Mouse (Mus musculus): ENCODE results near the gene Krt20.

DNA sequence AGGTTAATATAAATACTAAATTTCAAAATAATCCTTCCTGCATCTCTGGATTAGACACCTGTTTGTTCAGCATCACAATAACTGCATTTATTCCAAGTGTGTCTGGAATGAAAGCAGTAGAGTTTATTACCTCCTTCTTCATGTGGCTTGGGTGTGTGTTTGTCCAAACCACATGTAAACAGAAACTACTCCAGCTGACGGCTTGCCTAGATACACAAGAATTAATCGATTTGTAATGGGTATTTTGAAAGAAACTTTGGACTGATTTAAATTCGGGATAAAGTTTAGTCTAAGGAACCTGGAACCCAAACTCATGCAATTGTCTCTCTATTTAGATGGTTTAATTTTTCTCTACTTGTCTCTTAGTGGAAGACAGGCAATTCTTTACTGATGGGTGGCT, 37.0 kb upstream of the Krt20 start:
- TF ChIP-seq POLR2A (IDR thresholded peaks at IDR 0.05; ENCODE audit: borderline replicate concordance, extremely low read depth, insufficient read depth, insufficient read length, poor library complexity, severe bottlenecking), result no peak
- TF ChIP-seq CTCF (IDR thresholded peaks at IDR 0.05; ENCODE audit: borderline replicate concordance, extremely low read depth, insufficient read depth, insufficient read length), result no peak
